Comparison of ENCODE assay signal across 35 mouse cellular contexts in genomic region chr11:18846472-18846871, GRCm38 (mm10).
"Had no signal": no experiment of that assay in that cellular context is flagged by ENCODE, and none has a peak within 500 bp of the region (broad histone marks: within the 10 kb centered on the region; RNA-seq: fewer than 3 reads in every experiment).

No protein-coding gene starts in this region.

- H3K27me3 ChIP-seq: heart, embryonic 12.5 days; heart, embryonic 13.5 days; heart, embryonic 15.5 days; hindbrain, embryonic 12.5 days; hindbrain, embryonic 13.5 days; hindbrain, embryonic 15.5 days; intestine, embryonic 15.5 days; kidney, embryonic 15.5 days had no signal

- H3K27ac ChIP-seq: heart, embryonic 10.5 days; heart, embryonic 13.5 days; heart, embryonic 15.5 days; hindbrain, embryonic 10.5 days; hindbrain, embryonic 12.5 days; hindbrain, embryonic 13.5 days; hindbrain, embryonic 14.5 days; hindbrain, embryonic 15.5 days; hindbrain, postnatal 0 days; intestine, embryonic 15.5 days; kidney, embryonic 15.5 days; kidney, postnatal 0 days; layer of hippocampus, adult 2 months had no signal

- H3K36me3 ChIP-seq: heart, embryonic 10.5 days; heart, embryonic 12.5 days; heart, embryonic 13.5 days; heart, embryonic 15.5 days; hindbrain, embryonic 10.5 days; hindbrain, embryonic 12.5 days; hindbrain, embryonic 13.5 days; hindbrain, embryonic 15.5 days; intestine, embryonic 15.5 days; kidney, embryonic 15.5 days had no signal

- H3K4me2 ChIP-seq: heart, embryonic 11.5 days; heart, embryonic 12.5 days; heart, embryonic 13.5 days; heart, embryonic 15.5 days; hindbrain, embryonic 12.5 days; hindbrain, embryonic 13.5 days; hindbrain, embryonic 14.5 days; hindbrain, embryonic 15.5 days; intestine, embryonic 15.5 days; kidney, embryonic 15.5 days had no signal

- H3K4me1 ChIP-seq: heart, embryonic 10.5 days; heart, embryonic 12.5 days; heart, embryonic 13.5 days; heart, embryonic 15.5 days; hindbrain, embryonic 10.5 days; hindbrain, embryonic 12.5 days; hindbrain, embryonic 13.5 days; hindbrain, embryonic 15.5 days; intestine, embryonic 15.5 days had no signal

- ATAC-seq: hindbrain, embryonic 16.5 days; inflammation-experienced regulatory T-cells, adult 6 months; intestine, embryonic 15.5 days; intestine, embryonic 16.5 days; intestine, postnatal 0 days had no signal

- H3K9ac ChIP-seq: heart, embryonic 12.5 days; heart, embryonic 13.5 days; heart, embryonic 15.5 days; hindbrain, embryonic 12.5 days; hindbrain, embryonic 13.5 days; hindbrain, embryonic 14.5 days; hindbrain, embryonic 15.5 days; intestine, embryonic 15.5 days; kidney, embryonic 15.5 days had no signal

- DNase-seq: heart, postnatal 10 days; heart, postnatal 14 days; heart, postnatal 36 days; heart, postnatal 4 days; kidney, adult 11 months; kidney, adult 18-20 months; kidney, adult 2 months; kidney, adult 8-10 months; kidney, adult 9 months; kidney, postnatal 10 days; kidney, postnatal 14 days; kidney, postnatal 25 days; kidney, postnatal 36 days; kidney, postnatal 4 days; layer of hippocampus, adult 9-11 months; layer of hippocampus, postnatal 36 days had no signal

- H3K9me3 ChIP-seq: heart, embryonic 10.5 days; heart, embryonic 12.5 days; heart, embryonic 13.5 days; heart, embryonic 15.5 days; hindbrain, embryonic 10.5 days; hindbrain, embryonic 12.5 days; hindbrain, embryonic 13.5 days; hindbrain, embryonic 15.5 days; intestine, embryonic 15.5 days; kidney, embryonic 15.5 days had no signal

- H3K4me3 ChIP-seq: heart, embryonic 10.5 days; heart, embryonic 12.5 days; heart, embryonic 13.5 days; heart, embryonic 15.5 days; hindbrain, embryonic 10.5 days; hindbrain, embryonic 12.5 days; hindbrain, embryonic 13.5 days; hindbrain, embryonic 15.5 days; intestine, embryonic 15.5 days; kidney, embryonic 15.5 days; layer of hippocampus, adult 2 months had no signal
